Mouse (Mus musculus) splenic B cell, adult 2 months (primary cell): ENCODE measurements around the gene Ppy.

Experiments used
- DNase-seq: peaks from one replicate; pipeline ENCODE4 v3.0.0-alpha.2; 2011; ENCODE audit warnings: low read depth, low spot score
- H3K27me3 ChIP-seq: 2 replicates; pipeline ENCODE4 v1.6.1; 2012; ENCODE audit warnings: mild to moderate bottlenecking, low read length, moderate library complexity, mixed read lengths; ENCODE audit not compliant: control insufficient read depth, poor library complexity, insufficient read depth, severe bottlenecking
- H3K36me3 ChIP-seq: 2 replicates; pipeline ENCODE4 v1.6.1; 2012; ENCODE audit warnings: mild to moderate bottlenecking, low read length, moderate library complexity, mixed read lengths; ENCODE audit not compliant: control insufficient read depth, poor library complexity, insufficient read depth, severe bottlenecking

The Ppy gene

GRCm38 (mm10) chr11:102106911-102107310 is 5.8 kb upstream of the Ppy start:
- Histone ChIP-seq H3K36me3 (no peaks in the 10 kb centered on the region), H3K27me3 (no peaks in the 10 kb centered on the region)
- DNase-seq = no peak

- Histone ChIP-seq H3K27me3 (no peaks in the 10 kb centered on the region), H3K36me3 (no peaks in the 10 kb centered on the region)
- peak; percentile 63 for DNase-seq
Observed at GRCm38 (mm10) chr11:102102485-102103258, 1.6 kb upstream of the Ppy start.

GRCm38 (mm10) chr11:102096887-102097391 is 4.2 kb downstream of the Ppy start:
- peak; percentile 48 for DNase-seq

GRCm38 (mm10) chr11:102096446-102096845 is 4.7 kb downstream of the Ppy start:
- no peaks in the 10 kb centered on the region for H3K27me3 ChIP-seq
- H3K36me3 ChIP-seq = no peaks in the 10 kb centered on the region
- DNase-seq = no peak

More at GRCm38 (mm10) chr11:102096887-102097391, 4.2 kb downstream of the Ppy start:
- Histone ChIP-seq H3K36me3 (no peaks in the 10 kb centered on the region), H3K27me3 (no peaks in the 10 kb centered on the region)

DNA sequence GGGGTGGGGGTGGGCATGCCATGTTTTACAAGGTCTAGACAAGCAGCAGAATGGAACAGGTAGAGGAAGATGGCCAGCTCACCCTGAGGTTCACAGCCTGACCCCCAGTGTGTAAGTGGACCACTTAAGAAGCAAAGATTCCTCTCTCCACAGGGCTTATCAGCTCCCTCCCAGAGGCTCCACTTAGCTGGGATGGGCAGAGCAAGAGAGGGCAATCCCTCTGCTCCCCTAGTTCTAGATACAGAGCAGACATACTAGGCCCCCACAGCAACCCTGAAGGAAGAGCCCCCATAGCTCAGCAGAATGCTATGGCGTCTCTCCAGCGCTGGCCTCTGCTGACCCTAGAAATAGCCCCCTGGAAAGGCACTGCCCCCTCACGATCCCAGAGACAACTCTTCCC is 5.4 kb downstream of the Ppy start:
- no peaks in the 10 kb centered on the region for H3K27me3 ChIP-seq
- no peaks in the 10 kb centered on the region for H3K36me3 ChIP-seq
- no peak for DNase-seq

GRCm38 (mm10) chr11:102089088-102089808 is 11.9 kb downstream of the Ppy start:
- DNase-seq = peak; percentile 19
- H3K27me3 ChIP-seq = no peaks in the 10 kb centered on the region
- no peaks in the 10 kb centered on the region for H3K36me3 ChIP-seq

- no peaks in the 10 kb centered on the region for H3K27me3 ChIP-seq
- H3K36me3 ChIP-seq = no peaks in the 10 kb centered on the region
- DNase-seq = peak; percentile 4
Observed at GRCm38 (mm10) chr11:102087931-102088898, 12.9 kb downstream of the Ppy start, which contains the start of gene Mpp2. Mpp2 (minus strand) TSS chr11:102088515.

DNA sequence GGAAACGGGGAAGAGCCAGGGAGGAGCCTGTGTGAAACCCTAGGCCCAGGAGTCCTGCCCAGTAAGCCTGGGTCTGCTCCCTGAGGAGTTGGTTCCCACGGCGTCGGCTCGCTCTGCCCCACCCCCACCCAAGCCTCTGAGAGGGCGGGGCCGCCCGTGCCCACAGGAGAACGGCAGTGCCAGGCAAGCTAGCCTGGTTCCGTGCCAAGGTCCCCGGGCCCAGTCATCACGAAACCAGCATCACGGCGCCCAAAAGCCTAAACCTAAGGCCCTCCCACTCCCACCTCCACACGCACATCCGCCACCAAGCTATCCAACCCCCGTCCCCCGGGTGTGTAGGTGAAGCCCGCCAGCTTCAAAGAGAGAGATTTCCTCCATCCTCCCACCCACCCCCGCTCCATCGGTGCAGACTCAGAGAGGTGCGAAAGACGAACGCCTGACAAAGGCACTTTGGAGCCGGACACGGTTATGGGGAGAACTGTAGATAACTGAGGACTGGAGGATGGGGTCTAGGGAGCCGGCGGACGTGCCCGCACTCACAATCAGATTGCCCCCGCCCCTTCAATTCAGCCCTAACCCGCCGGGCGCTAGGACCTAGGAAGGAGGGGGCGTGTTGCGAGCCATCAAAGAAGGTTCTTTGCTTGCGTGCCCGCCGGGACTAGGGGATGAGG is 13.9 kb downstream of the Ppy start:
- H3K27me3 ChIP-seq = no peaks in the 10 kb centered on the region
- DNase-seq = peak; percentile 62
- H3K36me3 ChIP-seq = no peaks in the 10 kb centered on the region

DNA sequence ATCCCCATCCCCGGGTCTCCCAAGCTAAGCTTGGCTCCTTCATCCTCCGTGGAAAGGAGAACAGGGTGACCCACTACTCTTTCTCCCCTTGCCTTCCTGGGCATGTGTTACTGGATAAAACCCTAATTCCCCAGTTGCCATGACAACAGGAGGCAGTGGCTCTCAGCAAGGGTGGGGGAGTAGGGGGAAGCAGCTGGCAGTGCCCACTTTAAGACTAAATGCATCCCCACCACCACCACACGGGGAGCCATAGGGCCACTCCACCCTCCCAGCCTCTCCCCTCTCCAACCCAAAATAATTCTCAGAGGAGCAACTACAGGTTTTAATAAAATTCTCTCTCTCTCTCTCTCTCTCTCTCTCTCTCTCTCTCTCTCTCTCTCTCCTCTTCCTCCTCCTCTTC is 14.8 kb downstream of the Ppy start:
- no peaks in the 10 kb centered on the region for H3K27me3 ChIP-seq
- no peaks in the 10 kb centered on the region for H3K36me3 ChIP-seq
- DNase-seq = no peak

- H3K36me3 ChIP-seq = no peaks in the 10 kb centered on the region
- no peaks in the 10 kb centered on the region for H3K27me3 ChIP-seq
- DNase-seq = no peak
Observed at GRCm38 (mm10) chr11:102084159-102084558, 17.0 kb downstream of the Ppy start.

DNA sequence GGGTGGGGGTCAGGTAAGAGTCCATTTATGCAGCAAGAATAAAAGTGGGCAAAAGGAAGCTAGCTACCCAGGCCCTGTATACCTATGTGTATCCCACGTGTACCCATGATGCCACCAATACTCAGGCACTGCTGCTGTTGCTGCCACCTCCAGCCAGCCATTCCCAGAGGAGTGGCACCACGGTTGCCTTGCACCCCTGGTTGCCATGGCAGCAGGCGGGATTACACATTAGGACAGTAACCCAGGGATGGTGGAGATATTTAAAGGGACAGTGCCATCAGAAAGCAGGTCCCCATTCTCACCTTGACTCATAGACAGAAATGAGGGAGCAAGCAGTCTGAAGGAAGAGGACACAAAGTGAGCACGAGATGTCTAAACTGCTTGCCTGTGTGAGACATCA is 17.9 kb downstream of the Ppy start:
- Histone ChIP-seq H3K36me3 (no peaks in the 10 kb centered on the region), H3K27me3 (no peaks in the 10 kb centered on the region)
- DNase-seq = no peak

DNA sequence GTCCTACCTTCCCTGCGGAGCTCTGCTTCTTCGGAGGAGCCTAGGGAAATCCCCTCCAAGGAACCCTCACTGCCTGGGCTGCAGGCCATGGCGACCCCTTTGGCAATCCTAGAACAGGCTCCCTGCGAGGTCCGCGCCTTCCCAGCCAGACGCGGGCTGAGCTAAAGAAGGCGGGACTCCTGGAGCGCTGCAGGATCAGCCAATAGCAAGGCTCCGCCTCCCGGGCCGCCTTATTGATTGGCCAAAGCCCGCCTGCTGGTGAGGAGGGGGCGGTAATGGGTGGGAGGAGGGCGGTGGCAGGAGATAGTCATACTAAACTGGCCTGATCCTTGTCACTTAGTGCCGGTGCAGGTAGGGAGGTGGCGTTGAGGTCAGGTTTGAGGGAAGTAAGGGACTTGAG is 18.8 kb downstream of the Ppy start:
- no peaks in the 10 kb centered on the region for H3K36me3 ChIP-seq
- no peak for DNase-seq
- H3K27me3 ChIP-seq = no peaks in the 10 kb centered on the region

GRCm38 (mm10) chr11:102073722-102074121 is 27.4 kb downstream of the Ppy start:
- no peaks in the 10 kb centered on the region for H3K27me3 ChIP-seq
- no peaks in the 10 kb centered on the region for H3K36me3 ChIP-seq
- DNase-seq = no peak

DNA sequence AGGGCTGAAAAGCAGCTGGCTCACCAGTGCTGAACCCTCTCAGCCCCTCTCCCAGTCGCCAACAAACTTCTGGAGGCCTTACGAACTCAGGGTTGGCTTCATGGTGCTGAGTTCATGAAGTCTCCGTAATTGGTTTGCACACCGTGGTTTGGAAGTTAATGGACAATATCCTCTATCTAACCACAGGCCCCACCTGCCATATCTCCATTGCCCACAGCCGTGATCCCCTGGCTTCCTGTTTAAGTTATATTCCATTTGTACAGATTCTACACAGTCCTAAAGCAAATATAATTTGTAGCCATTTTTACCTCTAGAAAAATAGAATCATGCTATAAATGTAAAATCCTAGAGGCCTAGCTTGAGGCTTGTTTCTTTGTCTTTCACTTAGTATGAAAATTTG is 28.4 kb downstream of the Ppy start:
- no peaks in the 10 kb centered on the region for H3K36me3 ChIP-seq
- no peaks in the 10 kb centered on the region for H3K27me3 ChIP-seq
- DNase-seq = no peak
